Mouse (Mus musculus) erythroblast, embryonic 14.5 days (primary cell): Measurements from ENCODE around the gene Scamp4.

Experiments used
- GATA1 ChIP-seq: IDR thresholded peaks from 2 replicates; pipeline ENCODE4 v1.6.1; 2012; ENCODE audit warnings: low read length, inconsistent platforms, mixed read lengths
- TAL1 ChIP-seq: IDR thresholded peaks from 3 replicates; pipeline ENCODE4 v1.6.1; 2012; ENCODE audit warnings: low read length, inconsistent platforms, mixed read lengths

- TF ChIP-seq GATA1 (no peak), TAL1 (no peak)
These were observed 13.4 kb upstream of the Scamp4 start for GRCm38 (mm10) chr10:80589127-80589878.
